Mouse (Mus musculus) G1E (cell line): ENCODE data around the gene Cltb. TPM values are rescaled to one million over a fixed set of nuclear protein-coding genes. Genes with fewer than 3 reads are reported as not detected.

Source experiments
- ATAC-seq: 2 replicates; pipeline ENCODE4 v1.8.0; 2016; ENCODE audit warnings: mild to moderate bottlenecking; ENCODE audit not compliant: insufficient number of reproducible peaks, poor library complexity, low FRiP score, severe bottlenecking; ENCODE audit errors: extremely low read depth
- DNase-seq: peaks from one replicate; pipeline ENCODE4 v3.0.0; 2012; ENCODE audit warnings: low spot score
- H3K27me3 ChIP-seq: 2 replicates; pipeline ENCODE4 v1.6.1; 2012; ENCODE audit warnings: mild to moderate bottlenecking, low read length, inconsistent platforms; ENCODE audit not compliant: insufficient read depth
- H3K36me3 ChIP-seq: replicated peaks from 2 replicates; pipeline ENCODE3; 2012; ENCODE audit warnings: mild to moderate bottlenecking, inconsistent platforms
- H3K4me1 ChIP-seq: 2 replicates; pipeline ENCODE4 v1.6.1; 2012; ENCODE audit warnings: low read depth, low read length, inconsistent platforms, mixed read lengths; ENCODE audit not compliant: insufficient read depth
- H3K4me3 ChIP-seq: 2 replicates; pipeline ENCODE4 v1.5.1; 2012; ENCODE audit warnings: low read depth, mild to moderate bottlenecking, inconsistent platforms, low read length, moderate library complexity, mixed read lengths
- H3K9me3 ChIP-seq: replicated peaks from 2 replicates; pipeline ENCODE4 v1.6.1; 2012; ENCODE audit warnings: inconsistent platforms
- CTCF ChIP-seq: IDR thresholded peaks from 2 replicates; pipeline ENCODE4 v1.5.1; 2012; ENCODE audit warnings: low read depth, low read length, inconsistent platforms, mixed read lengths
- GATA1 ChIP-seq: IDR thresholded peaks from 2 replicates; pipeline ENCODE4 v1.6.1; 2012; ENCODE audit warnings: borderline replicate concordance, low read length, inconsistent platforms, mixed read lengths
- GATA2 ChIP-seq: IDR thresholded peaks from 2 replicates; pipeline ENCODE4 v1.6.1; 2012; ENCODE audit warnings: low read depth, low read length, inconsistent platforms, borderline replicate concordance
- POLR2AphosphoS5 ChIP-seq: IDR thresholded peaks from 2 replicates; pipeline ENCODE4 v1.6.1; 2012; ENCODE audit warnings: low read depth, low read length, inconsistent platforms; ENCODE audit not compliant: insufficient replicate concordance
- TAL1 ChIP-seq: conservative IDR thresholded peaks from 2 replicates; pipeline ENCODE4 v1.6.1; 2012; ENCODE audit warnings: low read depth, low read length, inconsistent platforms, mixed read lengths
- polyA plus RNA-seq: library from polyadenylated mRNA; stranded (reverse); fragments of >175 nt; gene quantifications from 2 replicates; pipeline ENCODE4 v1.2.3, GENCODE M21; 2012
- total RNA-seq, 2 experiments: library from RNA; stranded (forward) in 1 of 2; stranded (reverse) in 1 of 2; fragments of 200-1000 nt in 1 of 2; fragments of >200 nt in 1 of 2; fragmentation: Nextera tagmentation in 1 of 2; gene quantifications; 2 replicates each; pipeline ENCODE4 v1.2.3; 2014 to 2017

Cltb gene
- total and polyA plus RNA-seq, 3 experiments: 8.7 to 49.8 (median 33.6) TPM

GRCm38 (mm10) chr13:54602639-54603111, 8.5 kb downstream of the Cltb start:
- no peak for DNase-seq
- H3K36me3 ChIP-seq: peaks cover 80% of the 10 kb centered on the region
- no peak overlapping the region for H3K4me3 ChIP-seq
- H3K9me3 ChIP-seq: no peaks in the 10 kb centered on the region
- no peak for ATAC-seq
- H3K4me1 ChIP-seq: peaks cover 5% of the 10 kb centered on the region; the same call in 1 of the 2 replicates
- no peak for TF ChIP-seq GATA2
- TF ChIP-seq GATA1: no peak
- TF ChIP-seq POLR2AphosphoS5: no peak
- no peak for TF ChIP-seq CTCF
- no peak for TF ChIP-seq TAL1
- no peaks in the 10 kb centered on the region for H3K27me3 ChIP-seq

- no peak for TF ChIP-seq GATA2
- no peak for TF ChIP-seq GATA1
- no peak for TF ChIP-seq TAL1
- no peak for TF ChIP-seq POLR2AphosphoS5
- no peak for TF ChIP-seq CTCF
- Histone ChIP-seq H3K36me3 (peaks cover 85% of the 10 kb centered on the region), H3K4me1 (peaks cover 13% of the 10 kb centered on the region; the same call in 1 of the 2 replicates), H3K9me3 (no peaks in the 10 kb centered on the region), H3K27me3 (no peaks in the 10 kb centered on the region), H3K4me3 (no peak overlapping the region)
- ATAC-seq (no peak), DNase-seq (no peak)
Observed at GRCm38 (mm10) chr13:54598622-54599143, 12.5 kb downstream of the Cltb start.

- ATAC-seq: no peak
- Histone ChIP-seq H3K4me3 (no peak overlapping the region), H3K4me1 (peaks cover 20% of the 10 kb centered on the region), H3K27me3 (no peaks in the 10 kb centered on the region), H3K9me3 (no peaks in the 10 kb centered on the region), H3K36me3 (peaks cover 86% of the 10 kb centered on the region)
- TF ChIP-seq CTCF: no peak
- no peak for TF ChIP-seq GATA1
- no peak for TF ChIP-seq GATA2
- no peak for TF ChIP-seq TAL1
- DNase-seq: no peak
Observed at GRCm38 (mm10) chr13:54596870-54597269, 14.3 kb downstream of the Cltb start.

GRCm38 (mm10) chr13:54596107-54596690, 14.9 kb downstream of the Cltb start:
- ATAC-seq: no peak

GRCm38 (mm10) chr13:54593617-54594016, 17.5 kb downstream of the Cltb start:
- H3K4me1 ChIP-seq: peaks cover 37% of the 10 kb centered on the region
- H3K36me3 ChIP-seq: peaks cover 70% of the 10 kb centered on the region
- H3K4me3 ChIP-seq: no peak overlapping the region
- DNase-seq (no peak), ATAC-seq (no peak)
- no peaks in the 10 kb centered on the region for H3K9me3 ChIP-seq
- no peak for TF ChIP-seq POLR2AphosphoS5
- TF ChIP-seq TAL1: no peak
- TF ChIP-seq CTCF: no peak
- no peak for TF ChIP-seq GATA2
- no peak for TF ChIP-seq GATA1
- no peaks in the 10 kb centered on the region for H3K27me3 ChIP-seq

More at GRCm38 (mm10) chr13:54596107-54596690, 14.9 kb downstream of the Cltb start:
- DNase-seq: no peak
- Histone ChIP-seq H3K4me1 (peaks cover 26% of the 10 kb centered on the region), H3K27me3 (no peaks in the 10 kb centered on the region), H3K9me3 (no peaks in the 10 kb centered on the region), H3K4me3 (no peak overlapping the region), H3K36me3 (peaks cover 86% of the 10 kb centered on the region)
- TF ChIP-seq POLR2AphosphoS5: no peak
- TF ChIP-seq CTCF: no peak
- TF ChIP-seq TAL1: no peak
- TF ChIP-seq GATA2: no peak
- TF ChIP-seq GATA1: no peak

- Histone ChIP-seq H3K4me1 (peaks cover 43% of the 10 kb centered on the region), H3K36me3 (peaks cover 70% of the 10 kb centered on the region), H3K9me3 (no peaks in the 10 kb centered on the region), H3K4me3 (no peak overlapping the region; the same call in 1 of the 2 replicates), H3K27me3 (no peaks in the 10 kb centered on the region)
- TF ChIP-seq POLR2AphosphoS5 (no peak), GATA1 (no peak), CTCF (no peak), TAL1 (no peak), GATA2 (no peak)
- no peak for ATAC-seq
- no peak for DNase-seq
Observed at GRCm38 (mm10) chr13:54591776-54592356, 19.3 kb downstream of the Cltb start.
